ENCODE assay signal across 18 mouse cellular contexts in the genomic region with DNA sequence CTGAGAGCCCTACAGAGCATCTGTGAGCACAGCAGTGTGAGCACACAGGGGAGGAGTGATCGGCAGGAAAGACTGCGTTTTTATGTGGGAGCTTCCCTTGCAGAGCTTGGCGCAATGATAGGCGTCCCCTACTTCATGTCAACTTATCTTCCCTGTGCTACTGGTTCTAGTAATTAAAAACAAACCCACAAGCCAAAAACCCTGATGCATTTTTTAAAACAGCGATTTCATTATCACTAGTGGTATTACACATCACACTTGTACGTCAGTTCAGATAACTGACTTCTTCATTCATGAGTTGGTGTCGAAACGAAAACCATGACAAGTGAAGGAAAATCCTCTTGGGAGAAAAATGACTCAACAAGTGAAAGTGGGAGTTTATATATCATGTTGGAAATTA. TPM values are rescaled to one million over a fixed set of nuclear protein-coding genes. Genes with fewer than 3 reads are reported as not detected.
"Had no signal": no experiment of that assay in that cellular context is flagged by ENCODE, and none has a peak within 500 bp of the region (broad histone marks: within the 10 kb centered on the region; RNA-seq: fewer than 3 reads in every experiment).

No protein-coding gene starts in this region.

- ATAC-seq: liver, embryonic 12.5 days; midbrain, embryonic 15.5 days had no signal

- H3K4me2 ChIP-seq: limb, embryonic 15.5 days; liver, embryonic 12.5 days; lung, embryonic 14.5 days; midbrain, embryonic 11.5 days; midbrain, embryonic 15.5 days; neural tube, embryonic 13.5 days had no signal

- H3K9me3 ChIP-seq: limb, embryonic 15.5 days; liver, embryonic 12.5 days; midbrain, embryonic 15.5 days; neural tube, embryonic 13.5 days had no signal

- H3K27ac ChIP-seq: kidney, postnatal 0 days; limb, embryonic 15.5 days; liver, embryonic 12.5 days; midbrain, embryonic 15.5 days; neural tube, embryonic 13.5 days; stomach, postnatal 0 days had no signal

- H3K27me3 ChIP-seq: limb, embryonic 15.5 days; liver, embryonic 12.5 days; midbrain, embryonic 15.5 days; neural tube, embryonic 13.5 days had no signal

- DNase-seq: kidney, adult 9 months; kidney, postnatal 36 days; layer of hippocampus, adult 9-11 months; layer of hippocampus, postnatal 36 days; lung, embryonic 14.5 days; lung, postnatal 10 days; lung, postnatal 4 days; retina, postnatal 1 day; thymus, adult 18-20 months; thymus, postnatal 25 days had no signal

- H3K9ac ChIP-seq: limb, embryonic 15.5 days; liver, embryonic 12.5 days; lung, embryonic 14.5 days; midbrain, embryonic 15.5 days; neural tube, embryonic 13.5 days had no signal

- H3K4me3 ChIP-seq: limb, embryonic 15.5 days; liver, embryonic 12.5 days; midbrain, embryonic 15.5 days; neural tube, embryonic 13.5 days had no signal

RNA-seq across cellular contexts. Expression of a gene that starts 41.2 kb away (rescaled TPM):
- polyA plus RNA-seq: liver, embryonic 16.5 days had no signal
